Mouse (Mus musculus): Measurements from ENCODE around the gene Arpc4. TPM values are rescaled to one million over a fixed set of nuclear protein-coding genes. Genes with fewer than 3 reads are reported as not detected.

Arpc4 gene
- polyA plus RNA-seq, 1 experiment from 2014 or later = 241 TPM

GRCm38 (mm10) chr6:113438721-113439430 is 61.0 kb downstream of the Arpc4 start:
- ChIA-PET POLR2A (interaction anchor here (0.6 kb wide), 1 partner anchor 122 kb away, joined by 3 read pairs; no protein-coding TSS in a partner anchor), CTCF (interaction anchor here (7.8 kb wide), 1 partner anchor 29 kb away, joined by 82 read pairs; the partner anchor contains the start of gene Il17rc)
- H3K27me3 ChIP-seq = no peaks in the 10 kb centered on the region
- no peak for TF ChIP-seq CTCF (IDR thresholded peaks at IDR 0.05)
- DNase-seq (ENCODE audit: low read depth, low spot score) (no peak), ATAC-seq (no peak)
- in situ Hi-C loops (cut with MboI; ENCODE audit: low pct_unique_long_range_greater_than_20kb) = no loop called here

Other genes starting within 250 kb of the Arpc4 start
- 17.7 TPM for gene Lhfpl4, start 182.7 kb upstream of the Arpc4 start, polyA plus RNA-seq (2021)
- 34.8 TPM for gene Mtmr14, start 140.3 kb upstream of the Arpc4 start, polyA plus RNA-seq (2021)
- gene Cpne9, start 95.8 kb upstream of the Arpc4 start, polyA plus RNA-seq (2021) = 0.19 TPM
- gene Brpf1, start 71.0 kb upstream of the Arpc4 start, polyA plus RNA-seq (2021) = 29.4 TPM
- 26.2 TPM for gene Ogg1, start 51.1 kb upstream of the Arpc4 start, polyA plus RNA-seq (2021)
- 130 TPM for gene Camk1, start 34.1 kb upstream of the Arpc4 start, polyA plus RNA-seq (2021)
- 53.0 TPM for gene Tada3, start 232 bp upstream of the Arpc4 start, polyA plus RNA-seq (2021)
- 10.1 TPM for gene Ttll3, start 11.1 kb downstream of the Arpc4 start, polyA plus RNA-seq (2021)
- gene Rpusd3, start 41.2 kb downstream of the Arpc4 start, polyA plus RNA-seq (2021) = 16.6 TPM
- not detected for gene Cidec, start 57.6 kb downstream of the Arpc4 start, polyA plus RNA-seq (2021)
- 120 TPM for gene Jagn1, start 64.5 kb downstream of the Arpc4 start, polyA plus RNA-seq (2021)
- 1.7 TPM for gene Il17re, start 80.4 kb downstream of the Arpc4 start, polyA plus RNA-seq (2021)
- gene Il17rc, start 93.3 kb downstream of the Arpc4 start, polyA plus RNA-seq (2021) = 242 TPM
- gene Creld1, start 105.2 kb downstream of the Arpc4 start, polyA plus RNA-seq (2021) = 131 TPM
- 0.63 TPM for gene Prrt3, start 123.8 kb downstream of the Arpc4 start, polyA plus RNA-seq (2021)
- gene Emc3, start 153.5 kb downstream of the Arpc4 start, polyA plus RNA-seq (2021) = 162 TPM
- 8.2 TPM for gene Fancd2, start 153.6 kb downstream of the Arpc4 start, polyA plus RNA-seq (2021)
- not detected for gene Fancd2os, start 222.6 kb downstream of the Arpc4 start, polyA plus RNA-seq (2021)
- gene Brk1, start 226.7 kb downstream of the Arpc4 start, polyA plus RNA-seq (2021) = 167 TPM
- 29.5 TPM for gene Vhl, start 245.8 kb downstream of the Arpc4 start, polyA plus RNA-seq (2021)

Measured in Patski (cell line).